Mouse (Mus musculus): Measurements from ENCODE around the gene Skap1. TPM values are rescaled to one million over a fixed set of nuclear protein-coding genes. Genes with fewer than 3 reads are reported as not detected.
"Not testable (repeated sequence)": the region's sequence is repeated elsewhere in the genome, so short reads cannot be mapped to it uniquely, and the experiment has no call there.

Skap1 gene
- polyA plus RNA-seq, 1 experiment from 2014 or later, result 6.5 TPM

GRCm38 (mm10) chr11:96776968-96777962 is 312.9 kb downstream of the Skap1 start, which contains the start of gene Snx11:
Gene Snx11 (minus strand): TSS chr11:96777559.
- H3K36me3 ChIP-seq, result peaks cover 8% of the 10 kb centered on the region; the same call in 1 of the 2 replicates
- H3K27me3 ChIP-seq, result no peaks in the 10 kb centered on the region
- peak; percentile 98 for ATAC-seq (ENCODE audit: low FRiP score, low read depth)
- peak within 1 kb of the TSS; percentile 77 for H3K4me2 ChIP-seq
- peak within 1 kb of the TSS; percentile 70 for H3K9ac ChIP-seq
- no peaks in the 10 kb centered on the region for H3K9me3 ChIP-seq
- peaks cover 34% of the 10 kb centered on the region for H3K4me1 ChIP-seq (replicated peaks)
- peak within 1 kb of the TSS; percentile 84 for H3K27ac ChIP-seq (replicated peaks)
- 1% methylated on average over 59 of the region's 59 CpGs for WGBS
- peak within 1 kb of the TSS; percentile 73 for H3K4me3 ChIP-seq

DNA sequence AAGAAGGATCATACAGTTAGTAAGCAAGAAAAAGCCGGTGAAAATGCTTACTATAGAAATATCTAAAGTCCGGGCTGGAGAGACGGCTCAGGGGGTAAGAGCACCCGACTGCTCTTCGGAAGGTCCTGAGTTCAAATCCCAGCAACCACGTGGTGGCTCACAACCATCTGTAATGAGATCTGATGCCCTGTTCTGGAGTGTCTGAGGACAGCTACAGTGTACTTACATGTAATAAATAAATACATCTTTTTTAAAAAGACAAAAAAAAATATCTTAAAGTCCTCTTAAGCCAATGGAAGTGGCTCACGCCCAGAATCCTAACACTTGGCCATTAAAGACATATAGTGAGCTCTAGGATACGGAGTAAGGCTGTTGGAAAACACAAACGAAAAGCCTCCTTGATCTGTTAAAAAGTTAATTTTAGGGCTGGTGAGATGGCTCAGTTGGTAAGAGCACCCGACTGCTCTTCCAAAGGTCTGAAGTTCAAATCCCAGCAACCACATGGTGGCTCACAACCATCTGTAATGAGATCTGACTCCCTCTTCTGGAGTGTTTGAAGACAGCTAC is 313.8 kb downstream of the Skap1 start:
- not testable (repeated sequence) for H3K27me3 ChIP-seq; H3K9me3 ChIP-seq; H3K36me3 ChIP-seq; ATAC-seq (ENCODE audit: low FRiP score, low read depth)
- peak overlapping the region; percentile 73 for H3K4me3 ChIP-seq
- H3K9ac ChIP-seq, result peak overlapping the region; percentile 70
- H3K4me1 ChIP-seq (replicated peaks), result peaks cover 34% of the 10 kb centered on the region
- 73% methylated on average over 10 of the region's 10 CpGs for WGBS
- peak overlapping the region; percentile 84 for H3K27ac ChIP-seq (replicated peaks)
- H3K4me2 ChIP-seq, result peak overlapping the region; percentile 77

GRCm38 (mm10) chr11:96780306-96780705 is 315.9 kb downstream of the Skap1 start:
- Histone ChIP-seq H3K4me1 (replicated peaks) (peaks cover 21% of the 10 kb centered on the region), H3K4me3 (no peak overlapping the region), H3K9ac (no peak overlapping the region), H3K4me2 (no peak overlapping the region), H3K27ac (replicated peaks) (no peak overlapping the region), H3K9me3 (no peaks in the 10 kb centered on the region), H3K36me3 (no peaks in the 10 kb centered on the region), H3K27me3 (no peaks in the 10 kb centered on the region)
- WGBS, result 73% methylated on average over 5 of the region's 5 CpGs
- ATAC-seq (ENCODE audit: low FRiP score, low read depth), result no peak

- no peak overlapping the region for H3K9ac ChIP-seq
- no peak for ATAC-seq (ENCODE audit: low FRiP score, low read depth)
- H3K4me3 ChIP-seq, result no peak overlapping the region
- peaks cover 11% of the 10 kb centered on the region for H3K4me1 ChIP-seq (replicated peaks)
- no peak overlapping the region for H3K4me2 ChIP-seq
- 73% methylated on average over 2 of the region's 2 CpGs for WGBS
- no peaks in the 10 kb centered on the region for H3K36me3 ChIP-seq
- no peaks in the 10 kb centered on the region for H3K9me3 ChIP-seq
- H3K27ac ChIP-seq (replicated peaks), result no peak overlapping the region
- H3K27me3 ChIP-seq, result no peaks in the 10 kb centered on the region
Measured at GRCm38 (mm10) chr11:96781425-96781824, 317.0 kb downstream of the Skap1 start.

DNA sequence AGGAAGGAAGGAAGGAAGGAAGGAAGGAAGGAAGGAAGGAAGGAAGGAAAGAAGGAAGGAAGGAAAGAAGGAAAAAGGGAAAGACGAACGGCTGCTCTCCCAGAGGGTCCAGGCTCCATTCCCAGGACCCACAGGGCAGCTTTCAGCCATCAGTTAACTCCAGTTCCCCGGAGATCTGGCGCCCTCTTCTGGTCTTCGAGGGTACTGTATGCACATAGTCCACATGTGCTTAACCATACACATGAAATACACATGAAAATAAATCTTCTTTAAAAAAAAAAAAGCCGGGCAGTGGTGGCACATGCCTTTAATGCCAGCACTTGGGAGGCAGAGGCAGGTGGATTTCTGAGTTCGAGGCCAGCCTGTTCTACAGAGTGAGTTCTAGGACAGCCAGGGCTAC is 320.5 kb downstream of the Skap1 start:
- H3K4me2 ChIP-seq, result not testable (repeated sequence)
- WGBS, result 11% methylated on average over 7 of the region's 7 CpGs

GRCm38 (mm10) chr11:96786731-96787450 is 322.5 kb downstream of the Skap1 start:
- Histone ChIP-seq H3K36me3 (no peaks in the 10 kb centered on the region), H3K27me3 (no peaks in the 10 kb centered on the region), H3K9ac (no peak overlapping the region), H3K9me3 (no peaks in the 10 kb centered on the region), H3K4me2 (no peak overlapping the region), H3K27ac (replicated peaks) (no peak overlapping the region), H3K4me1 (replicated peaks) (peaks cover 22% of the 10 kb centered on the region), H3K4me3 (no peak overlapping the region)
- ATAC-seq (ENCODE audit: low FRiP score, low read depth), result no peak
- 34% methylated on average over 9 of the region's 9 CpGs for WGBS

More for the DNA sequence above, 320.5 kb downstream of the Skap1 start:
- not testable (repeated sequence) for H3K27ac ChIP-seq (replicated peaks); H3K27me3 ChIP-seq; H3K36me3 ChIP-seq; H3K9ac ChIP-seq; H3K4me3 ChIP-seq; H3K4me1 ChIP-seq (replicated peaks); ATAC-seq (ENCODE audit: low FRiP score, low read depth); H3K9me3 ChIP-seq

DNA sequence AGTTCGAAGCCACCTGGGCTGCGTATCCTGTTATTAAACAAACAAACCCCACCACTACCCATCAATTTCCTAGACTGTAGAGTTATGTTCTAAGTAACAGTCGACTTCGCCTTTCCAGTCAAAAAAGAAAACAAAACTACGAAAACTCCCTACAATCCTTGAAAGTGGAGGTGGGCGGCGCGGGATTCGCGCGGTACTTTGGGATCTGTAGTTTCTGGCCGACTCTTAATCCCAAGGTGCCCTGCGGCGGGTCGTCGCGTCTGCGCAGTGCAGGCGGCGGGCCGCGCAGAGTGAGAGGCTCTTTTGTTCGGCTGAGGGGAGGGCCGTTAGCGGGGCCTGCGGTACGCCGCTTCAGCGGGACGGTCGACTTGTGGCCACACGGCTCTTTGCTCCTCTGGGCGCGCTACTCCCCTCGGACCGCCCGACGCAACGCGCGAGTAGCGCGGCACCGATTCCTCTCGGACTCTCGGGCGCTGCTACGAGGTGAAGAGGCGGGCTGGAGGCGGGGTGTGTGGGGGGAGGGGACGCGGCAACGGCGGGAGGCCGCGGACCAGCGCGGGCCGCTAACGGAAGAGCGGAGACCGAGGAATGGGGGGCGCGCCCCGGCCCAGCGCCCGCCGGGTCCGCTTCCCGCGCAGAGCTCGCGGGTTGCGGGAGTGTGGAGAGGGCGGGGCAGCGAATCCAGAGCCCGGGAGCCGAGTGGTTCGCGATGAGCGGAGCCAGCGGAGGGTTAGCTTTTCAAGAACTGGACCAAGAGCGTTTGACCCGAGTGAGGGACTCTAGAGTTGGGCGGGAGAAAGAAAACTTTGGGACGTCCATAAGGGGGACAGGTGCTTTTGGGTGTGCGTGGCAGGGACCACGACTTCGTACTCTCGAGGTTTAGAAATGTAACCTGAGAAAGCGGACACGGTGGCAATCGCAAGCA is 324.7 kb downstream of the Skap1 start, which contains the start of gene Cbx1:
Cbx1 (plus strand) TSS at position 257 of the 925 bp plus-strand sequence.
- 1% methylated on average over 92 of the region's 93 CpGs for WGBS
- Histone ChIP-seq H3K27me3 (no peaks in the 10 kb centered on the region), H3K36me3 (no peaks in the 10 kb centered on the region), H3K9ac (peak within 1 kb of the TSS; percentile 68), H3K4me2 (peak within 1 kb of the TSS; percentile 81), H3K27ac (replicated peaks) (peak within 1 kb of the TSS; percentile 93), H3K4me1 (replicated peaks) (peaks cover 43% of the 10 kb centered on the region), H3K4me3 (peak within 1 kb of the TSS; percentile 93), H3K9me3 (no peaks in the 10 kb centered on the region)
- peak; percentile 98 for ATAC-seq (ENCODE audit: low FRiP score, low read depth)

DNA sequence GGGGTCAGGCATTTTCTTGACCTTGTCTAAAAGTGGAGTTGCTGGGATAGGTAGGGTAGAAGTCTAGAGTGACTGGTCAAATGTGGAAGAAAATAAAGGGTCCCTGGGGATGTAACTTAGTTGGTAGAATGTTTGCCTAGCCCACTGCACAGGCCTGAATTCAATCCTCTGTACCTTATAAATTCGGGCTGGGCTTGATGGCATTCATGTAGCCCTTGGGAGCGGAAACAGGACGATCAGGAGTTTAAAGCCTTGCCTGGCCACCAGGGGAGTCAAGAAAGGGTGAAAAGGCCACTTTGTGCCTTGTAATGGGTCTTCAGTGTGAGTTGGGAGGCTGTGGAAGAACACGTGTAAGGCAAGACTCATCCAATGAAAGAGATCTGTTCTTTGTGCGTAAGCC is 325.6 kb downstream of the Skap1 start:
- Histone ChIP-seq H3K4me1 (replicated peaks) (peaks cover 43% of the 10 kb centered on the region), H3K4me3 (peak overlapping the region; percentile 93), H3K9me3 (no peaks in the 10 kb centered on the region), H3K4me2 (peak overlapping the region; percentile 81), H3K27ac (replicated peaks) (no peak overlapping the region), H3K9ac (peak overlapping the region; percentile 68; the same call in 1 of the 2 replicates), H3K27me3 (no peaks in the 10 kb centered on the region), H3K36me3 (no peaks in the 10 kb centered on the region)
- WGBS, result 9% methylated on average over 5 of the region's 5 CpGs
- no peak for ATAC-seq (ENCODE audit: low FRiP score, low read depth)

GRCm38 (mm10) chr11:96790681-96791080 is 326.3 kb downstream of the Skap1 start:
- Histone ChIP-seq H3K27me3 (no peaks in the 10 kb centered on the region), H3K36me3 (0 out of 2 replicates have a peak, but pooled peaks cover 4% of the 10 kb centered on the region), H3K4me2 (peak overlapping the region; percentile 81), H3K4me3 (peak overlapping the region; percentile 93; the same call in 1 of the 2 replicates), H3K9me3 (no peaks in the 10 kb centered on the region), H3K27ac (replicated peaks) (no peak overlapping the region), H3K9ac (0 out of 2 replicates have a peak overlapping the region, but pooled peaks have one; percentile 6), H3K4me1 (replicated peaks) (peaks cover 43% of the 10 kb centered on the region)
- 15% methylated on average over 1 of the region's 1 CpGs for WGBS
- no peak for ATAC-seq (ENCODE audit: low FRiP score, low read depth)

- WGBS, result 97% methylated on average over 13 of the region's 13 CpGs
Measured at GRCm38 (mm10) chr11:96795491-96795890, 331.1 kb downstream of the Skap1 start.

DNA sequence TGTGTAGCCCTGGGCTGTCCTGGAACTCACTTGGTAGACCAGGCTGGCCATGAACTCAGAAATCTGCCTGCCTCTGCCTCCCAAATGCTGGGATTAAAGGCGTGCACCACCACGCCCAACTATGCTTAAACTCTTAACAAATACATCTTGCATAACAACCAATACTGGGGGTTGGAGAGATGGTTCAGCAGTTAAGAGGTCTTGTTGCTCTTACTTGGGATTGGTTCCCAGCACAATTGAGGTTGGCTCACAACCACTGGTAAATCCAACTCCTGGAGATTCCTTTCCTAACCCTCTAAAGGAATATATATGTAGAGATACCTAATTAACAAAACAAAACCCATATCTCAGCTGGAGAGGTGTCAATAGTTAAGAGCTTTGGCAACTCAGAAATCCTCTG is 331.7 kb downstream of the Skap1 start:
- 98% methylated on average over 2 of the region's 2 CpGs for WGBS
- no peak for ATAC-seq (ENCODE audit: low FRiP score, low read depth)
- Histone ChIP-seq H3K4me3 (no peak overlapping the region), H3K27ac (replicated peaks) (no peak overlapping the region), H3K9ac (no peak overlapping the region), H3K27me3 (no peaks in the 10 kb centered on the region), H3K4me2 (no peak overlapping the region), H3K4me1 (replicated peaks) (peaks cover 31% of the 10 kb centered on the region), H3K9me3 (no peaks in the 10 kb centered on the region), H3K36me3 (peaks cover 8% of the 10 kb centered on the region)

More at GRCm38 (mm10) chr11:96795491-96795890, 331.1 kb downstream of the Skap1 start:
- H3K36me3 ChIP-seq, result peaks cover 5% of the 10 kb centered on the region; the same call in 1 of the 2 replicates
- no peaks in the 10 kb centered on the region for H3K9me3 ChIP-seq
- H3K9ac ChIP-seq, result no peak overlapping the region
- H3K27me3 ChIP-seq, result no peaks in the 10 kb centered on the region
- no peak overlapping the region for H3K4me2 ChIP-seq
- no peak overlapping the region for H3K27ac ChIP-seq (replicated peaks)
- H3K4me1 ChIP-seq (replicated peaks), result peaks cover 34% of the 10 kb centered on the region
- no peak overlapping the region for H3K4me3 ChIP-seq
- ATAC-seq (ENCODE audit: low FRiP score, low read depth), result no peak

Data from hindbrain, embryonic 15.5 days (tissue).